Mouse (Mus musculus): ENCODE results near the gene Rab3gap2. TPM values are rescaled to one million over a fixed set of nuclear protein-coding genes. Genes with fewer than 3 reads are reported as not detected.

Gene Rab3gap2
- polyA plus RNA-seq, 1 experiment from 2014 or later = 24.0 TPM

GRCm38 (mm10) chr1:185270403-185271097 lies 66.6 kb downstream of the Rab3gap2 start:
- ATAC-seq (ENCODE audit: low FRiP score) = no peak
- 97% methylated on average over 8 of the region's 8 CpGs for WGBS
- H3K27me3 ChIP-seq = no peaks in the 10 kb centered on the region
- no peaks in the 10 kb centered on the region for H3K9me3 ChIP-seq
- no peak overlapping the region for H3K4me2 ChIP-seq
- H3K36me3 ChIP-seq (replicated peaks) = peaks cover 61% of the 10 kb centered on the region
- no peak overlapping the region for H3K9ac ChIP-seq
- no peaks in the 10 kb centered on the region for H3K4me1 ChIP-seq
- H3K4me3 ChIP-seq (replicated peaks) = no peak overlapping the region
- H3K27ac ChIP-seq = no peak overlapping the region

- 96% methylated on average over 9 of the region's 9 CpGs for WGBS
- no peak for ATAC-seq (ENCODE audit: low FRiP score)
- Histone ChIP-seq H3K27ac (no peak overlapping the region), H3K36me3 (replicated peaks) (peaks cover 63% of the 10 kb centered on the region), H3K27me3 (no peaks in the 10 kb centered on the region), H3K4me1 (no peaks in the 10 kb centered on the region), H3K9me3 (no peaks in the 10 kb centered on the region), H3K4me3 (replicated peaks) (no peak overlapping the region), H3K4me2 (no peak overlapping the region), H3K9ac (no peak overlapping the region)
Measured at GRCm38 (mm10) chr1:185271373-185271772, 67.5 kb downstream of the Rab3gap2 start.

- no peak for ATAC-seq (ENCODE audit: low FRiP score)
- Histone ChIP-seq H3K36me3 (replicated peaks) (peaks cover 76% of the 10 kb centered on the region), H3K4me2 (no peak overlapping the region), H3K4me1 (no peaks in the 10 kb centered on the region), H3K4me3 (replicated peaks) (no peak overlapping the region), H3K27me3 (no peaks in the 10 kb centered on the region), H3K9me3 (no peaks in the 10 kb centered on the region), H3K9ac (no peak overlapping the region), H3K27ac (no peak overlapping the region)
- 90% methylated on average over 5 of the region's 5 CpGs for WGBS
Measured at GRCm38 (mm10) chr1:185274819-185275545, 71.1 kb downstream of the Rab3gap2 start.

GRCm38 (mm10) chr1:185275976-185276375 lies 72.1 kb downstream of the Rab3gap2 start:
- H3K4me2 ChIP-seq = no peak overlapping the region
- H3K27me3 ChIP-seq = no peaks in the 10 kb centered on the region
- 90% methylated on average over 7 of the region's 7 CpGs for whole genome bisulfite sequencing
- H3K9ac ChIP-seq = no peak overlapping the region
- no peak for ATAC-seq (ENCODE audit: low FRiP score)
- no peak overlapping the region for H3K4me3 ChIP-seq (replicated peaks)
- peaks cover 81% of the 10 kb centered on the region for H3K36me3 ChIP-seq (replicated peaks)
- no peak overlapping the region for H3K27ac ChIP-seq
- H3K9me3 ChIP-seq = no peaks in the 10 kb centered on the region
- H3K4me1 ChIP-seq = no peaks in the 10 kb centered on the region

- H3K4me1 ChIP-seq = no peaks in the 10 kb centered on the region
- no peak overlapping the region for H3K27ac ChIP-seq
- H3K27me3 ChIP-seq = no peaks in the 10 kb centered on the region
- ATAC-seq (ENCODE audit: low FRiP score) = no peak
- WGBS = 93% methylated on average over 11 of the region's 11 CpGs
- no peak overlapping the region for H3K4me2 ChIP-seq
- peaks cover 72% of the 10 kb centered on the region for H3K36me3 ChIP-seq (replicated peaks)
- no peaks in the 10 kb centered on the region for H3K9me3 ChIP-seq
- no peak overlapping the region for H3K9ac ChIP-seq
- H3K4me3 ChIP-seq (replicated peaks) = no peak overlapping the region
Measured at GRCm38 (mm10) chr1:185277022-185277421, 73.1 kb downstream of the Rab3gap2 start.

- Histone ChIP-seq H3K9me3 (no peaks in the 10 kb centered on the region), H3K9ac (no peak overlapping the region), H3K4me3 (replicated peaks) (no peak overlapping the region), H3K36me3 (replicated peaks) (peaks cover 76% of the 10 kb centered on the region), H3K4me2 (no peak overlapping the region), H3K4me1 (no peaks in the 10 kb centered on the region), H3K27me3 (no peaks in the 10 kb centered on the region), H3K27ac (no peak overlapping the region)
- no peak for ATAC-seq (ENCODE audit: low FRiP score)
- WGBS = 95% methylated on average over 9 of the region's 9 CpGs
Measured at GRCm38 (mm10) chr1:185279288-185279687, 75.4 kb downstream of the Rab3gap2 start.

GRCm38 (mm10) chr1:185280616-185281015 lies 76.7 kb downstream of the Rab3gap2 start:
- H3K4me3 ChIP-seq (replicated peaks) = no peak overlapping the region
- H3K27me3 ChIP-seq = no peaks in the 10 kb centered on the region
- H3K27ac ChIP-seq = no peak overlapping the region
- H3K4me2 ChIP-seq = no peak overlapping the region
- no peaks in the 10 kb centered on the region for H3K9me3 ChIP-seq
- 97% methylated on average over 4 of the region's 4 CpGs for WGBS
- H3K4me1 ChIP-seq = no peaks in the 10 kb centered on the region; the same call in 1 of the 2 replicates
- H3K36me3 ChIP-seq (replicated peaks) = peaks cover 77% of the 10 kb centered on the region
- no peak overlapping the region for H3K9ac ChIP-seq
- no peak for ATAC-seq (ENCODE audit: low FRiP score)

GRCm38 (mm10) chr1:185282846-185283245 lies 78.9 kb downstream of the Rab3gap2 start:
- no peak overlapping the region for H3K4me2 ChIP-seq
- no peaks in the 10 kb centered on the region; the same call in 1 of the 2 replicates for H3K4me1 ChIP-seq
- H3K27ac ChIP-seq = no peak overlapping the region
- peaks cover 77% of the 10 kb centered on the region for H3K36me3 ChIP-seq (replicated peaks)
- no peak overlapping the region for H3K4me3 ChIP-seq (replicated peaks)
- no peak overlapping the region for H3K9ac ChIP-seq
- WGBS = 94% methylated on average over 11 of the region's 11 CpGs
- no peaks in the 10 kb centered on the region for H3K27me3 ChIP-seq
- ATAC-seq (ENCODE audit: low FRiP score) = no peak
- H3K9me3 ChIP-seq = no peaks in the 10 kb centered on the region

- Histone ChIP-seq H3K27ac (no peak overlapping the region), H3K36me3 (replicated peaks) (peaks cover 76% of the 10 kb centered on the region), H3K9me3 (no peaks in the 10 kb centered on the region), H3K9ac (no peak overlapping the region), H3K4me1 (no peaks in the 10 kb centered on the region; the same call in 1 of the 2 replicates), H3K4me2 (no peak overlapping the region), H3K27me3 (no peaks in the 10 kb centered on the region), H3K4me3 (replicated peaks) (no peak overlapping the region)
- ATAC-seq (ENCODE audit: low FRiP score) = no peak
- WGBS = 97% methylated on average over 15 of the region's 15 CpGs
Measured at GRCm38 (mm10) chr1:185283247-185283646, 79.3 kb downstream of the Rab3gap2 start.

- no peak overlapping the region for H3K9ac ChIP-seq
- no peaks in the 10 kb centered on the region for H3K9me3 ChIP-seq
- 77% methylated on average over 4 of the region's 4 CpGs for WGBS
- no peaks in the 10 kb centered on the region for H3K27me3 ChIP-seq
- peaks cover 62% of the 10 kb centered on the region for H3K36me3 ChIP-seq (replicated peaks)
- H3K4me2 ChIP-seq = no peak overlapping the region
- peak; percentile 33; the same call in 1 of the 2 replicates for ATAC-seq (ENCODE audit: low FRiP score)
- no peak overlapping the region for H3K27ac ChIP-seq
- H3K4me1 ChIP-seq = no peaks in the 10 kb centered on the region; the same call in 1 of the 2 replicates
- H3K4me3 ChIP-seq (replicated peaks) = no peak overlapping the region
Measured at GRCm38 (mm10) chr1:185284740-185285139, 80.8 kb downstream of the Rab3gap2 start.

- Histone ChIP-seq H3K4me1 (no peaks in the 10 kb centered on the region; the same call in 1 of the 2 replicates), H3K27me3 (no peaks in the 10 kb centered on the region), H3K27ac (no peak overlapping the region), H3K9ac (no peak overlapping the region), H3K36me3 (replicated peaks) (peaks cover 61% of the 10 kb centered on the region), H3K9me3 (no peaks in the 10 kb centered on the region), H3K4me3 (replicated peaks) (no peak overlapping the region), H3K4me2 (no peak overlapping the region)
- 89% methylated on average over 4 of the region's 4 CpGs for WGBS
- ATAC-seq (ENCODE audit: low FRiP score) = peak; percentile 63; the same call in 1 of the 2 replicates
Measured at GRCm38 (mm10) chr1:185285171-185285570, 81.3 kb downstream of the Rab3gap2 start.

- Histone ChIP-seq H3K4me3 (replicated peaks) (no peak overlapping the region), H3K27ac (no peak overlapping the region), H3K27me3 (no peaks in the 10 kb centered on the region), H3K9ac (no peak overlapping the region), H3K9me3 (no peaks in the 10 kb centered on the region), H3K4me2 (no peak overlapping the region), H3K4me1 (no peaks in the 10 kb centered on the region; the same call in 1 of the 2 replicates), H3K36me3 (replicated peaks) (peaks cover 67% of the 10 kb centered on the region)
- no peak for ATAC-seq (ENCODE audit: low FRiP score)
- 96% methylated on average over 20 of the region's 20 CpGs for WGBS
Measured at GRCm38 (mm10) chr1:185287066-185287465, 83.1 kb downstream of the Rab3gap2 start.
